Mouse (Mus musculus) gonadal fat pad, adult 2 months (tissue): Measurements from ENCODE around the gene Them7. TPM values are rescaled to one million over a fixed set of nuclear protein-coding genes. Genes with fewer than 3 reads are reported as not detected.

Experiments used
- DNase-seq: peaks from one replicate; pipeline ENCODE4 v3.0.0-alpha.2; 2012; ENCODE audit warnings: low read depth
- polyA plus RNA-seq: library from polyadenylated mRNA; depleted of rRNA; stranded (reverse); fragments of >200 nt; gene quantifications from 2 replicates; pipeline ENCODE4 v1.2.3, GENCODE M21; 2012

Them7 gene
- polyA plus RNA-seq, 1 experiment, result 7.1 TPM

DNA sequence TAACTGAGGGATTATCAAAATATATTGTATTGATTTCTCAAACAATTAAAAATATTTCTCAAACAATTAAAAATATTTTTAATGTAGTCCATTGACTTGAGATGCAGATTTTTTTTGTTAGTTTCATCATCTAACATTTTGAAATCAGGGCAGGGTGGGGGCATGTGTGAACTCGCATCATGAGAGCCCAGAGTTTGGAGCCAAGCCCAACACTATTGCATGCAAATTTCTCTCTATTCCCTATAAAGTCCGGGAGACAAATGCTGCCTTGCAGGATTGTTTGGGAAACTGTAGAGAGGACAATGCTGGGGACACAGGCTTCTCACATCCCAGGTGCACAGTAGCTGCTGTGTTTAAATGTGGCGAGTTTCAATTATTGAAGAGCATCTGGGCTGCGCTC lies 151.6 kb downstream of the Them7 start:
- DNase-seq, result peak; percentile 73

- no peak for DNase-seq
These were observed 155.6 kb downstream of the Them7 start for GRCm38 (mm10) chr2:105379682-105380081.

DNA sequence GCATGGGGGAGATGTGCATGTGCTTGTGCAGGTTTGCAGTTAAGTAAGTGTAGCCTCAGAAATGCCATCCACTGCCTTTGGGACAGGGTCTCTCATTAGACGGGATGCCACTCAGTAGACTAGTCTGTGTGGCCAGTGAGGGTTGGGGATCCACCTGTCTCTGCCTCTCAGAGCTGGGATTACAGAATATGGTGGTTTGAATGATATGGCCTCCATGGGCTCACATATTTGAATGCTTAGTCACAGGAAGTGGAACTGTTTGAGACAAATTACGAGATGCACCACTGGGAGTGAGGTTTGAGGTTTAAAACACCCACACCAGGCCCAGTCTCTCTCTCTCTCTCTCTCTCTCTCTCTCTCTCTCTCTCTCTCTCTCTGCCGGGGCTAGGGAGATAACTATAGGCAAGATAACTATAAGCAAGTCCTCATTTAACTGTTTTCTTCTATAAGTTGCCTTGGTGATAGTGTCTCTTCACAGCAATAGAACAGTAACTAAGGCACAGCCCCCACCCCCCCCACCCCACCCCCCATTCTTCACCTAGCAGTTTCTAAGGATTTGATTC lies 156.7 kb downstream of the Them7 start:
- DNase-seq, result no peak

- DNase-seq, result no peak
These were observed 158.9 kb downstream of the Them7 start for GRCm38 (mm10) chr2:105383063-105383462.

- DNase-seq, result no peak
These were observed 160.9 kb downstream of the Them7 start for GRCm38 (mm10) chr2:105384998-105385397.

DNA sequence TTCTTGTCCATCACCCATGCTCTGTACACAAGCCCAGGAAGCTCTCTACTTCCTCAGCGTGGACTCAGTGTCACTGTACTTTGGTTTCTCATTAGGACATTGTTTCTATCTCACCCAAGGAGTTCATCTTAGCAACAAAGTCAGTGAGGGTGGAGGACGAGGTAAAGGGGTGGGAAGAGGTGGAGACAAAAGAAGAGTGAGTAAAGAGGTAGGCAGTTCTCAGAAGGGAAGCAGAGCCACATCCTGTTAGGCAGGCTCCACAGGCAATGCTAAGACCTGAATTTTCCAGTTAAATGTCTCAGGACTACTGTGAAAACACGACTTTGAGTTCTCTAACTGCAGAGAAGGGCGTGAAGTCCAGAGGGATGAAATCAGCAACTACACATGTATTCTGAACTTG lies 162.3 kb downstream of the Them7 start:
- DNase-seq, result no peak

DNA sequence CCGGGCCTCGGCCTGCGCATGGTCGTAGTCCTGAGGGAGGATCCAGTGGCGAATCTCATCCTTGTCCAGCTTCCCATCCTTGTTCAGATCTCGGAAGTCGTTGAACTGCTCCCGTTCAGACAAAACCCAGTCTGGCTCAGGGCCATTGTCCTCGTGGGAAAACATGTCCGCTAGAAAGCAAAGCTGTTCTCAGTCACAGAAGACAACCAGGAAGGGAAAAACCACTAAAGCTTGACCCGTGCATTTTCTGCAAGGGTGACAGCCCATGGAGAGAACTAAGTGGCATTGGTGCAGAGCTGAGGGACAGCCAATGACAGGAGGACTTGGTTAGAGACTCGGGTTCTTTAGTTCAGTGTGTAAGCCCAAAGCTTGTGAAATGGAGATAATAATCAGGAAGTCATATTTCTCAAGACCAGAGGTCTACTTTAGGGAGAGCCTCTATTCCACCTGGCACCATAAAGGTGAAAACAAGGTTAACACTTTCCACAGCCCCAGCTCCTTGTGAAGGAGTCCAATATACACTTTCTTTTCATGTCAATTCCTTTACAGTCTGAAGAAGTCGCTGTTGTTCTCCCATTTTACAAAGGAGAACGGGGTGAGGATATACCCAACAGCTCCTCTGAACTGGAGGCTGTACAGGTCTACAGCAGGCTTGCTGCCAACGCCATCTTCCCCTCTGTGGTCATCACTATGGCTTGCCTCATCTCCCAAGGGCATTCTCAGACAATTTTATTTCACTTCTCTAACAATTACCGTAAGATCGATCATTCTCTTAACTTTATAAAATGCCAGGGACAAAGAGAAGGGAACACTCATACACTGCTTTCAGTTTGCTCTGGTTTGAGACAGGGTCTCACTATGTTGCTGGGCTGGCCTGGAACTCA lies 165.1 kb downstream of the Them7 start:
- DNase-seq, result peak; percentile 86

- no peak for DNase-seq
These were observed 166.7 kb downstream of the Them7 start for GRCm38 (mm10) chr2:105390653-105391413.

DNA sequence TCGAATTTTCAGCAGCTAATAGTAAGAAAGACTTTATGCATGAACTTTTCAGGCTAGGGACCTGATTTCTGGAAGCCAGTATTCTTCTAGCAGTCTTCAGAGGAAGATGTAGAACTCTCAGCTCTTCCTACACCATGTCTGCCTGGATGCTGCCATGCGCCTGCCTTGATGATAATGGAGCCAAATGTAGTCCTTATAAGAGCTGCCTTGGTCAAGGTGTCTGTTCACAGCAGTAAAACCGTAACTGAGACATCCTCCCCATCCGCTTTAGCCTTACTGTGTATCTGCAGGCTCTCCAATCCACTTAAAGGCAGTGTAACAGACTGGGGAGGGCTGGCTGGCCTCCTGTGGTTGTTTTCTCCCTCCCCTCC lies 167.3 kb downstream of the Them7 start:
- no peak for DNase-seq

GRCm38 (mm10) chr2:105392514-105392913 lies 168.4 kb downstream of the Them7 start:
- no peak for DNase-seq

GRCm38 (mm10) chr2:105394375-105394774 lies 170.3 kb downstream of the Them7 start:
- no peak for DNase-seq

DNA sequence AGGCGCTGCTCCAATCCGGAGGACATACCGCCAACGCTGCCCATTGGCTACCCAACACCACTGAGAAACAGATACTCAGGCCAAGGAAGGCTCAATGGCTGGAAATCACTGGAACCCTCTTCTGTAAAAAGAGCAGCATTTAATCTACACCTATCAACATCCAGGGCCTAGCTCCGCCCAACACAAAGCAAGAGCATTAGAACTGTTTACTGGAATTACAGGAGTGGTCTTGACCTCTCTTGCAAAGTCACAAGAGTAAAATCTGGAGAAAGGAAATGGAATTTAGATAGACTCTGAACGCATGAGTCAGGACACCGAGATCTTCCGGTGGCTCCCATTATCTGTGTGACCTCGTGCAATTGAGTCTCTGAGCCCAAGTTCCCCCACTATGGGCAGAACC lies 171.9 kb downstream of the Them7 start:
- DNase-seq, result no peak

- no peak for DNase-seq
These were observed 173.5 kb downstream of the Them7 start for GRCm38 (mm10) chr2:105397446-105398211.

DNA sequence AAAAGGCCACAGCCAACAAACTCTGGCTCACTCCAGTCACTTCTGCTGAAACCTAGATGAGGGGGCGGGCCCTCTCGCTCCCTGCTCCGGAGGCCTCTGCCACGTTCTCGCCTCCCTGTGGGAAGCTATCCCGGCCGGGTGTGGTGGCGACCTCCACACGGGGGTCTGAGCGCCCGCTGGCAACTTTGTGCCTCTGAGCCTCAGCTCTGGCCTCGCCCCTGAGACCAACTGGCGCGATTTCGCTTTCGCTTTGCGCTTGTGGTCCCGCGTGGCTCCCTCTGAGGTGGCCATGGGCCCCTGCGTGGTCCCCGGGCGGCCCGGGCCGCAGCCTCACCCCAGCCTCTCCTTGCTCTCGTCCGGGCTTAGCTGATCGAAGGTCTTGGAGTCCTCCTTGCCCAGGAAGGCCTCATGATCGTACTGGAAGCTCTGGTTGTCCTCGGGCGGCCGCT lies 174.5 kb downstream of the Them7 start:
- no peak for DNase-seq

- no peak for DNase-seq
These were observed 175.2 kb downstream of the Them7 start, which contains the start of gene Rcn1 for GRCm38 (mm10) chr2:105399085-105399891. Gene Rcn1, minus strand, starts transcription at chr2:105399319.

DNA sequence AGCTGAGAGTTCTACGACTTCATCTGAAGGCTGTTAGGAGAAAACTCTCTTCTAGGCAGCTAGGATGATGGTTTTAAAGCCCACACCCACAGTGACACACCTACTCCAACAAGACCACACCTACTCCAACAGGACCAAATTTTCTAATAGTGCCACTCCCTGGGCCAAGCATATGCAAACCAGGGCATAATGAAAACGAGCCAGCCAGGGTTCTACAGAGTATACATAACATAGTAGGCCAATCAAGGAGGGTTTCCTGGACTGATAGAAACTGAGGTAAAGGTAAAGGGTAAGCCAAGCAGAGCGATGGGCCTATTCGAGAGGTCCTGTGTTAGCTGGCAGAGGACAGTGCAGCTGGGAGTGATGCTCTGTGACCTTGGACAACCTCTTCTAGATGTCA lies 176.4 kb downstream of the Them7 start:
- DNase-seq, result no peak

- DNase-seq, result no peak
These were observed 178.1 kb downstream of the Them7 start for GRCm38 (mm10) chr2:105402180-105402579.

DNA sequence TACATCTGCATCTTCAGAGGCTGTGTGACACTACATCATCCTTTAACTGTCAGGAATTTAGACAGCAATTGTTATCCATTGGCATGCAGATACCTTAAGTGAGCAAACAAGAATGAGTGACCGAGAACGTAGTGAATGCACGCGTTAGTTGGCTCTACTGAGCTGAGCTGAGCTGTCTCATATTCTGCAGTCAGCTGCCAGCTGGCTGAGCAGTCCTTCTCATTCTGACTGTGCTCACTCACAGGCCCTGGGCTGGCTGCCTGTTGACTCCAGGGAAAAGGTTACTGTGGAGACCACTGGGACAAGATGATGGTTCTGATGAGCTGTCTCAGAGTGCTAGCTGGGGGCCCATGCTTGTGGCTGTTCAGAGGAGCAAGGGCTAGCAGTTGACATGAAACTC lies 184.4 kb downstream of the Them7 start:
- no peak for DNase-seq

- DNase-seq, result no peak
These were observed 185.1 kb downstream of the Them7 start for GRCm38 (mm10) chr2:105409253-105409652.

- no peak for DNase-seq
These were observed 190.2 kb downstream of the Them7 start for GRCm38 (mm10) chr2:105414309-105414708.
